Mouse (Mus musculus) MEL (cell line): Measurements from ENCODE around the gene Npr3. TPM values are rescaled to one million over a fixed set of nuclear protein-coding genes. Genes with fewer than 3 reads are reported as not detected.

Experiments
- DNase-seq: peaks from one replicate; pipeline ENCODE4 v3.0.0; 2011; ENCODE audit warnings: low read depth, low spot score
- H3K27ac ChIP-seq: 2 replicates; pipeline ENCODE4 v1.5.1; 2012; ENCODE audit warnings: low read depth, mild to moderate bottlenecking, control low read depth, low read length, moderate library complexity; ENCODE audit not compliant: control insufficient read depth
- H3K27me3 ChIP-seq, 2 experiments: fragments of 150-350 bp in 1 of 2; sonication (generic) in 1 of 2; 2 replicates each; pipeline ENCODE4 v1.6.1; 2012; ENCODE audit warnings: low read length in 2 of 2, mild to moderate bottlenecking in 2 of 2, improper control_type of control experiment in 1 of 2, moderate library complexity in 1 of 2; ENCODE audit not compliant: insufficient read depth in 2 of 2, control insufficient read depth in 1 of 2
- H3K36me3 ChIP-seq, 2 experiments: 2 replicates each; pipeline ENCODE4 v1.6.1; 2012 to 2014; ENCODE audit warnings: low read length in 2 of 2, improper control_type of control experiment in 1 of 2, inconsistent platforms in 1 of 2, mild to moderate bottlenecking in 1 of 2; ENCODE audit not compliant: insufficient read depth in 2 of 2, control insufficient read depth in 1 of 2
- H3K4me1 ChIP-seq, 2 experiments: fragments of 150-350 bp in 1 of 2; sonication (generic) in 1 of 2; 2 replicates each; pipeline ENCODE4 v1.6.1; 2012; ENCODE audit warnings: low read length in 2 of 2, improper control_type of control experiment in 1 of 2, mild to moderate bottlenecking in 1 of 2; ENCODE audit not compliant: insufficient read depth in 2 of 2, control insufficient read depth in 1 of 2
- H3K4me3 ChIP-seq, 2 experiments: fragments of 150-350 bp in 1 of 2; sonication (generic) in 1 of 2; 2 replicates each; pipeline ENCODE4 v1.5.1; 2012; ENCODE audit warnings: low read depth in 2 of 2, low read length in 2 of 2, mild to moderate bottlenecking in 2 of 2, moderate library complexity in 2 of 2, control low read depth in 1 of 2, improper control_type of control experiment in 1 of 2; ENCODE audit not compliant: control insufficient read depth in 1 of 2, insufficient read depth in 1 of 2
- H3K79me2 ChIP-seq: 2 replicates; pipeline ENCODE4 v1.6.1; 2012; ENCODE audit warnings: mild to moderate bottlenecking, low read length, moderate library complexity; ENCODE audit not compliant: control insufficient read depth, poor library complexity, insufficient read depth
- H3K9ac ChIP-seq: 2 replicates; pipeline ENCODE4 v1.6.1; 2012; ENCODE audit warnings: low read depth, mild to moderate bottlenecking, control low read depth, low read length, moderate library complexity; ENCODE audit not compliant: control insufficient read depth, poor library complexity, severe bottlenecking
- H3K9me3 ChIP-seq: fragments of 150-350 bp; sonication (generic); replicated peaks from 2 replicates; pipeline ENCODE4 v1.6.1; 2012; ENCODE audit warnings: mild to moderate bottlenecking, low read length, improper control_type of control experiment, moderate library complexity; ENCODE audit not compliant: insufficient read depth
- CTCF ChIP-seq, 3 experiments: IDR thresholded peaks in 2 of 3; conservative IDR thresholded peaks in 1 of 3; 2 replicates each; pipeline ENCODE4 v1.5.1; 2011 to 2012; ENCODE audit warnings: low read length in 3 of 3, low read depth in 2 of 3, mild to moderate bottlenecking in 2 of 3, improper control_type of control experiment in 1 of 3, inconsistent platforms in 1 of 3, mixed read lengths in 1 of 3, moderate library complexity in 1 of 3; ENCODE audit not compliant: control insufficient read depth in 1 of 3, insufficient read depth in 1 of 3, poor library complexity in 1 of 3, severe bottlenecking in 1 of 3
- E2F4 ChIP-seq: IDR thresholded peaks from 2 replicates; pipeline ENCODE4 v1.6.1; 2011; ENCODE audit warnings: low read depth, low read length, improper control_type of control experiment, borderline replicate concordance
- ELF1 ChIP-seq: IDR thresholded peaks from 2 replicates; pipeline ENCODE4 v1.6.1; 2014; ENCODE audit warnings: low read depth, mild to moderate bottlenecking, inconsistent platforms, low read length, improper control_type of control experiment, moderate library complexity
- EP300 ChIP-seq, 2 experiments: IDR thresholded peaks; 2 replicates each; pipeline ENCODE4 v1.6.1; 2011; ENCODE audit warnings: improper control_type of control experiment in 2 of 2, low read length in 2 of 2, low read depth in 1 of 2, mild to moderate bottlenecking in 1 of 2
- ETS1 ChIP-seq: IDR thresholded peaks from 2 replicates; pipeline ENCODE4 v1.6.1; 2012; ENCODE audit warnings: low read depth, mild to moderate bottlenecking, inconsistent platforms, low read length, improper control_type of control experiment, moderate library complexity
- GATA1 ChIP-seq: IDR thresholded peaks from 2 replicates; pipeline ENCODE4 v1.6.1; 2011; ENCODE audit warnings: low read depth, low read length, improper control_type of control experiment
- HCFC1 ChIP-seq: IDR thresholded peaks from 2 replicates; pipeline ENCODE4 v1.6.1; 2012; ENCODE audit warnings: low read depth, mild to moderate bottlenecking, inconsistent platforms, low read length, improper control_type of control experiment, moderate library complexity
- JUND ChIP-seq: IDR thresholded peaks from 2 replicates; pipeline ENCODE4 v1.6.1; 2011; ENCODE audit warnings: low read depth, mild to moderate bottlenecking, improper control_type of control experiment, low read length
- KAT2A ChIP-seq: conservative IDR thresholded peaks from 2 replicates; pipeline ENCODE4 v1.6.1; 2012; ENCODE audit warnings: low read depth, low read length, improper control_type of control experiment, inconsistent platforms
- MAFK ChIP-seq: IDR thresholded peaks from 2 replicates; pipeline ENCODE4 v1.6.1; 2011; ENCODE audit warnings: low read depth, mild to moderate bottlenecking, low read length, improper control_type of control experiment, borderline replicate concordance
- MEF2A ChIP-seq: IDR thresholded peaks from 2 replicates; pipeline ENCODE4 v1.6.1; 2014; ENCODE audit warnings: low read depth, mild to moderate bottlenecking, inconsistent platforms, low read length, improper control_type of control experiment; ENCODE audit not compliant: poor library complexity, insufficient replicate concordance, severe bottlenecking; ENCODE audit errors: extremely low read depth
- MYB ChIP-seq: IDR thresholded peaks from 2 replicates; pipeline ENCODE4 v1.6.1; 2011; ENCODE audit warnings: mild to moderate bottlenecking, low read depth, low read length, improper control_type of control experiment
- MYC ChIP-seq: IDR thresholded peaks from 2 replicates; pipeline ENCODE4 v1.6.1; 2011; ENCODE audit warnings: low read depth, mild to moderate bottlenecking, low read length, improper control_type of control experiment, moderate library complexity
- POLR2AphosphoS2 ChIP-seq: IDR thresholded peaks from 2 replicates; pipeline ENCODE4 v1.6.1; 2011; ENCODE audit warnings: low read length, improper control_type of control experiment
- RAD21 ChIP-seq: IDR thresholded peaks from 2 replicates; pipeline ENCODE4 v1.6.1; 2011; ENCODE audit warnings: mild to moderate bottlenecking, low read depth, low read length, improper control_type of control experiment
- RCOR1 ChIP-seq: IDR thresholded peaks from 2 replicates; pipeline ENCODE4 v1.6.1; 2012; ENCODE audit warnings: low read depth, mild to moderate bottlenecking, inconsistent platforms, low read length, improper control_type of control experiment
- SIN3A ChIP-seq: IDR thresholded peaks from 2 replicates; pipeline ENCODE4 v1.6.1; 2012; ENCODE audit warnings: low read length, improper control_type of control experiment, inconsistent platforms
- TAL1 ChIP-seq: IDR thresholded peaks from 2 replicates; pipeline ENCODE4 v1.6.1; 2012; ENCODE audit warnings: mild to moderate bottlenecking, inconsistent platforms, low read length, moderate library complexity, mixed read lengths
- UBTF ChIP-seq: IDR thresholded peaks from 2 replicates; pipeline ENCODE4 v1.6.1; 2012; ENCODE audit warnings: low read depth, mild to moderate bottlenecking, inconsistent platforms, low read length, improper control_type of control experiment, moderate library complexity, borderline replicate concordance; ENCODE audit not compliant: insufficient read depth
- USF1 ChIP-seq: IDR thresholded peaks from 2 replicates; pipeline ENCODE4 v1.6.1; 2014; ENCODE audit warnings: low read depth, mild to moderate bottlenecking, inconsistent platforms, low read length, improper control_type of control experiment, moderate library complexity
- ZC3H11A ChIP-seq: IDR thresholded peaks from 2 replicates; pipeline ENCODE4 v1.6.1; 2012; ENCODE audit warnings: low read depth, mild to moderate bottlenecking, inconsistent platforms, low read length, improper control_type of control experiment
- ZKSCAN1 ChIP-seq: IDR thresholded peaks from 2 replicates; pipeline ENCODE4 v1.6.1; 2012; ENCODE audit warnings: low read depth, mild to moderate bottlenecking, inconsistent platforms, low read length, improper control_type of control experiment, moderate library complexity
- polyA plus RNA-seq, 2 experiments: library from polyadenylated mRNA; stranded (reverse) in 1 of 2; unstranded in 1 of 2; fragments of >175 nt in 1 of 2; fragments of >200 nt in 1 of 2; gene quantifications; 2 replicates each; pipeline versions ENCODE4 v1.2.1 to v1.2.4; 2012; ENCODE audit warnings: low replicate concordance in 2 of 2, low read depth in 1 of 2; ENCODE audit not compliant: insufficient read length in 2 of 2, insufficient read depth in 1 of 2, missing spikeins in 1 of 2
- total RNA-seq: library from RNA; depleted of rRNA; stranded (reverse); fragments of 300-350 nt; gene quantifications from 2 replicates; pipeline ENCODE4 v1.2.3, GENCODE M21; 2012

Gene Npr3
- total and polyA plus RNA-seq, 3 experiments: not detected

DNA sequence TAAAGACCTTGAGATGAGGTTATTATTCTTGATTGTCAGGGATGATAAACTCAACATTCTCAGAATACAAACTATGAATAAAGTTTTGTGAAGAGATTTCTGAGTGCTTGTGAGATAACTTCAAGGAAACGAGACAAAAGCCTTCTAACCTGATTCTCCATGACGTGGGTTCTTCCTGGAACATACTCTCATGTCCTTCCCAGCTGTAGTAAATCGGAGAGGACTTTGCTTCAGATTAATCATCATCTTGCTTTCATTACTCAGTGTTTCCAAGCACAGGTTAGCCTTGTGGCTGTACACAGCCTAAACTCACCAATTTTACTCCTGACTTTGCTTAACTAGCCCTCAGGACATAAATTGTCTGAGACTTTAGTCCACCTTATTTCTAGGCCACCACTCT is 45.1 kb upstream of the Npr3 start:
- DNase-seq: no peak
- Histone ChIP-seq H3K9ac (no peak overlapping the region), H3K4me1 (no peaks in the 10 kb centered on the region), H3K27me3 (peaks cover 13 to 31% of the 10 kb centered on the region in 2 experiments), H3K27ac (no peak overlapping the region), H3K9me3 (no peaks in the 10 kb centered on the region), H3K4me3 (no peak overlapping the region), H3K36me3 (no peaks in the 10 kb centered on the region), H3K79me2 (no peaks in the 10 kb centered on the region)
- TF ChIP-seq RAD21 (no peak), ZC3H11A (no peak), MAFK (no peak), EP300 (IDR thresholded peaks at IDR 0.05; ENCODE audit: low read depth in 1 of 2, low read length in 2 of 2) (no peak), MYB (no peak), GATA1 (no peak), ZKSCAN1 (no peak), JUND (no peak), RCOR1 (no peak), ELF1 (no peak), USF1 (no peak), KAT2A (no peak)

GRCm38 (mm10) chr15:11951181-11951580 is 44.1 kb upstream of the Npr3 start:
- Histone ChIP-seq H3K79me2 (no peaks in the 10 kb centered on the region), H3K9me3 (no peaks in the 10 kb centered on the region), H3K4me3 (no peak overlapping the region), H3K4me1 (no peaks in the 10 kb centered on the region), H3K27me3 (peaks cover 9 to 31% of the 10 kb centered on the region in 2 experiments), H3K9ac (no peak overlapping the region), H3K27ac (no peak overlapping the region), H3K36me3 (no peaks in the 10 kb centered on the region)
- no peak for DNase-seq
- TF ChIP-seq HCFC1: no peak
- no peak for TF ChIP-seq E2F4
- TF ChIP-seq ETS1: no peak
- no peak for TF ChIP-seq CTCF (IDR thresholded peaks at IDR 0.05 in 2 of 3, conservative IDR thresholded peaks at IDR 0.05 in 1 of 3; ENCODE audit: control insufficient read depth in 1 of 3, insufficient read depth in 1 of 3, low read depth in 2 of 3, low read length in 3 of 3, poor library complexity in 1 of 3, severe bottlenecking in 1 of 3)
- no peak for TF ChIP-seq ZC3H11A

- Histone ChIP-seq H3K27ac (no peak overlapping the region), H3K36me3 (no peaks in the 10 kb centered on the region), H3K9ac (no peak overlapping the region), H3K79me2 (no peaks in the 10 kb centered on the region), H3K4me1 (no peaks in the 10 kb centered on the region), H3K27me3 (peaks cover 3 to 21% of the 10 kb centered on the region in 2 experiments)
- no peak for DNase-seq
- TF ChIP-seq RAD21: no peak
- TF ChIP-seq MYB: no peak
- no peak for TF ChIP-seq ZKSCAN1
- no peak for TF ChIP-seq MEF2A
- no peak for TF ChIP-seq UBTF
- TF ChIP-seq HCFC1: no peak
- no peak for TF ChIP-seq MYC
- no peak for TF ChIP-seq TAL1
- TF ChIP-seq POLR2AphosphoS2: no peak
- no peak for TF ChIP-seq SIN3A
- TF ChIP-seq ZC3H11A: no peak
- TF ChIP-seq, all 39 proteins: peak for 0
- Histone ChIP-seq H3K9me3 (no peaks in the 10 kb centered on the region), H3K4me3 (no peak overlapping the region)
These were observed 43.1 kb upstream of the Npr3 start for GRCm38 (mm10) chr15:11950144-11950543.
